Mouse (Mus musculus): ENCODE data around the gene Hps5. TPM values are rescaled to one million over a fixed set of nuclear protein-coding genes. Genes with fewer than 3 reads are reported as not detected.
"Not testable (repeated sequence)": the region's sequence is repeated elsewhere in the genome, so short reads cannot be mapped to it uniquely, and the experiment has no call there.

Gene Hps5
- 10 to 100 TPM; 12.1 to 16.0 TPM for total RNA-seq (2021)
- long read RNA-seq, experiment 1, full-length matches to known transcripts = 6 of 17 reads
- long read RNA-seq, experiment 1, partial matches to known transcripts = 0 of 17 reads
- long read RNA-seq, experiment 1, other reads (novel, unspliced or antisense) = 11 of 17 reads
- long read RNA-seq, experiment 2, full-length matches to known transcripts = 5 of 16 reads
- long read RNA-seq, experiment 2, partial matches to known transcripts = 1 of 16 reads
- long read RNA-seq, experiment 2, other reads (novel, unspliced or antisense) = 10 of 16 reads

- peak; percentile 99 for DNase-seq
Observed at GRCm38 (mm10) chr7:46795287-46796205, at the start of gene Hps5, which contains the start of gene Gtf2h1. TSS of gene Hps5 (minus strand) at chr7:46796064. TSS of gene Gtf2h1 (plus strand) at chr7:46796103.

GRCm38 (mm10) chr7:46845211-46845977 is 49.5 kb upstream of the Hps5 start:
- DNase-seq = peak; percentile 97

GRCm38 (mm10) chr7:46843576-46843975 is 47.7 kb upstream of the Hps5 start:
- no peak for DNase-seq

- DNase-seq = no peak
Observed at GRCm38 (mm10) chr7:46842278-46842677, 46.4 kb upstream of the Hps5 start.

GRCm38 (mm10) chr7:46840787-46841525 is 45.1 kb upstream of the Hps5 start, which contains the start of gene Ldha:
TSS of gene Ldha (plus strand) at chr7:46841475.
- no peak for DNase-seq

- no peak for DNase-seq
Observed at GRCm38 (mm10) chr7:46840326-46840725, 44.5 kb upstream of the Hps5 start.

- DNase-seq = no peak
Observed at GRCm38 (mm10) chr7:46839861-46840260, 44.0 kb upstream of the Hps5 start.

GRCm38 (mm10) chr7:46839446-46839845 is 43.6 kb upstream of the Hps5 start:
- no peak for DNase-seq

- DNase-seq = peak; percentile 66
Observed at GRCm38 (mm10) chr7:46838891-46839302, 43.0 kb upstream of the Hps5 start.

- DNase-seq = peak; percentile 30
Observed at GRCm38 (mm10) chr7:46838104-46838671, 42.3 kb upstream of the Hps5 start.

- DNase-seq = no peak
Observed at GRCm38 (mm10) chr7:46837073-46837472, 41.2 kb upstream of the Hps5 start.

- DNase-seq = no peak
Observed at GRCm38 (mm10) chr7:46836357-46836756, 40.5 kb upstream of the Hps5 start.

GRCm38 (mm10) chr7:46834994-46835610 is 39.2 kb upstream of the Hps5 start:
- no peak for DNase-seq

GRCm38 (mm10) chr7:46833670-46834255 is 37.9 kb upstream of the Hps5 start:
- DNase-seq = no peak

- DNase-seq = no peak
Observed at GRCm38 (mm10) chr7:46833266-46833665, 37.4 kb upstream of the Hps5 start.

GRCm38 (mm10) chr7:46832112-46832810 is 36.4 kb upstream of the Hps5 start:
- DNase-seq = not testable (repeated sequence)

- no peak for DNase-seq
Observed at GRCm38 (mm10) chr7:46831693-46832092, 35.8 kb upstream of the Hps5 start.

GRCm38 (mm10) chr7:46830799-46831590 is 35.1 kb upstream of the Hps5 start:
- DNase-seq = no peak

- DNase-seq = no peak
Observed at GRCm38 (mm10) chr7:46829911-46830310, 34.0 kb upstream of the Hps5 start.

All from gastrocnemius, postnatal 10 days (tissue).